Comparison of ENCODE assay signal across 23 mouse cellular contexts in genomic region chr4:140967386-140968159, GRCm38 (mm10). TPM values are rescaled to one million over a fixed set of nuclear protein-coding genes. Genes with fewer than 3 reads are reported as not detected.
A peak's percentile ranks its signal among the peaks of the same experiment; 100 is the strongest.
DNase-seq lines count a peak whose midpoint lies in the region; ATAC-seq and TF ChIP-seq lines count a peak whose summit lies in the region.
"Had no signal": no experiment of that assay in that cellular context is flagged by ENCODE, and none has a peak within 500 bp of the region (broad histone marks: within the 10 kb centered on the region; RNA-seq: fewer than 3 reads in every experiment).

No protein-coding gene starts in this region.

- WGBS in intestine, postnatal 0 days, result 65% methylated on average over 11 of the region's 11 CpGs
- WGBS in intestine, embryonic 16.5 days, result 78% methylated on average over 11 of the region's 11 CpGs

- H3K36me3 ChIP-seq in intestine, postnatal 0 days (ENCODE audit: control insufficient read depth, insufficient read depth), result peaks cover 55% of the 10 kb centered on the region
- H3K36me3 ChIP-seq in intestine, embryonic 16.5 days (ENCODE audit: control insufficient read depth, insufficient read depth, low read length), result peaks cover 20% of the 10 kb centered on the region

- no peaks in the 10 kb centered on the region for H3K9me3 ChIP-seq in intestine, postnatal 0 days (ENCODE audit: control insufficient read depth)
- no peaks in the 10 kb centered on the region for H3K9me3 ChIP-seq in intestine, embryonic 16.5 days (ENCODE audit: control insufficient read depth, low read length)
- H3K9me3 ChIP-seq: embryonic facial prominence, embryonic 15.5 days; forebrain, embryonic 10.5 days; forebrain, embryonic 15.5 days; heart, embryonic 13.5 days; hindbrain, embryonic 15.5 days had no signal

- no peak overlapping the region for H3K4me2 ChIP-seq in intestine, postnatal 0 days (replicated peaks; ENCODE audit: low read depth)
- no peak overlapping the region for H3K4me2 ChIP-seq in intestine, embryonic 16.5 days (ENCODE audit: low read depth, low read length)
- H3K4me2 ChIP-seq: embryonic facial prominence, embryonic 15.5 days; forebrain, embryonic 15.5 days; heart, embryonic 13.5 days; hindbrain, embryonic 15.5 days had no signal

- DNase-seq in adrenal gland, adult (ENCODE audit: inconsistent age in 2 of 2, low spot score in 1 of 2), result peak; percentile 74 to 75
- DNase-seq in adrenal gland, adult 18-20 months (ENCODE audit: low spot score in 2 of 2), result no peak
- peak; percentile 62 for DNase-seq in lung, postnatal 36 days
- DNase-seq in lung, postnatal 10 days, result no peak
- DNase-seq in cerebellum, postnatal 14 days, result no peak
- DNase-seq: B cell, adult 2 months; cerebellum, adult 11-12 months; cerebellum, adult 9-10 months; cerebellum, postnatal 36 days; gastrocnemius, postnatal 36 days; heart, adult 11 months; heart, postnatal 36 days had no signal

- H3K4me1 ChIP-seq in intestine, postnatal 0 days (replicated peaks; ENCODE audit: control insufficient read depth, insufficient read depth, low read length), result no peaks in the 10 kb centered on the region
- H3K4me1 ChIP-seq in intestine, embryonic 16.5 days (ENCODE audit: control insufficient read depth, insufficient read depth, low read length), result peaks cover 10% of the 10 kb centered on the region

- ATAC-seq in intestine, postnatal 0 days, result no peak
- no peak for ATAC-seq in intestine, embryonic 16.5 days
- ATAC-seq: CD4-positive, CD25-positive, alpha-beta regulatory T cell, adult 4 months; forebrain, embryonic 15.5 days; Patski had no signal

- H3K4me3 ChIP-seq in intestine, postnatal 0 days (ENCODE audit: low read depth, low read length), result no peak overlapping the region
- no peak overlapping the region for H3K4me3 ChIP-seq in intestine, embryonic 16.5 days (ENCODE audit: low read length)
- H3K4me3 ChIP-seq: embryonic facial prominence, embryonic 15.5 days; erythroblast, embryonic 14.5 days; forebrain, embryonic 10.5 days; forebrain, embryonic 15.5 days; heart, embryonic 13.5 days; hindbrain, embryonic 15.5 days had no signal

- no peak for TF ChIP-seq CTCF in intestine, postnatal 0 days (IDR thresholded peaks at IDR 0.05; ENCODE audit: low read depth)

- H3K27ac ChIP-seq in intestine, postnatal 0 days (ENCODE audit: low read depth, low read length), result peak overlapping the region; percentile 35
- H3K27ac ChIP-seq in intestine, embryonic 16.5 days (ENCODE audit: low read length), result no peak overlapping the region
- H3K27ac ChIP-seq: embryonic facial prominence, embryonic 15.5 days; forebrain, embryonic 10.5 days; forebrain, embryonic 15.5 days; heart, embryonic 13.5 days; hindbrain, embryonic 15.5 days had no signal

- H3K9ac ChIP-seq in intestine, postnatal 0 days (ENCODE audit: low read depth, low read length), result no peak overlapping the region
- no peak overlapping the region for H3K9ac ChIP-seq in intestine, embryonic 16.5 days (ENCODE audit: low read depth, low read length)
- H3K9ac ChIP-seq: embryonic facial prominence, embryonic 15.5 days; forebrain, embryonic 15.5 days; heart, embryonic 13.5 days; hindbrain, embryonic 15.5 days had no signal

- H3K27me3 ChIP-seq in intestine, postnatal 0 days (replicated peaks; ENCODE audit: control insufficient read depth, insufficient read depth, low read length), result no peaks in the 10 kb centered on the region
- H3K27me3 ChIP-seq in intestine, embryonic 16.5 days (replicated peaks; ENCODE audit: control insufficient read depth, insufficient read depth, low read length), result no peaks in the 10 kb centered on the region
- H3K27me3 ChIP-seq: embryonic facial prominence, embryonic 15.5 days; forebrain, embryonic 15.5 days; heart, embryonic 13.5 days; hindbrain, embryonic 15.5 days; Patski had no signal

RNA-seq across cellular contexts. Expression of gene Sdhb, which starts 6.6 kb away (rescaled TPM):
- 100 to 1,000 TPM; 457 to 601 TPM for total RNA-seq in adrenal gland, adult 18-20 months (2021)
- polyA plus RNA-seq in intestine, postnatal 0 days (2015; fragmentation: Nextera tagmentation; extraction: Ambion mirVana), result 588 and 627 TPM in 2 replicates
- polyA plus RNA-seq in intestine, embryonic 16.5 days (2015; fragmentation: Nextera tagmentation; extraction: Ambion mirVana), result 671 and 689 TPM in 2 replicates

RNA-seq across cellular contexts. Expression of gene Atp13a2, which starts 19.1 kb away (rescaled TPM):
- total RNA-seq in adrenal gland, adult 18-20 months (2021), result 10 to 100 TPM; 30.2 to 31.0 TPM
- 10.9 and 11.7 TPM in 2 replicates for polyA plus RNA-seq in intestine, postnatal 0 days (2015; fragmentation: Nextera tagmentation; extraction: Ambion mirVana)
- 29.3 and 31.5 TPM in 2 replicates for polyA plus RNA-seq in intestine, embryonic 16.5 days (2015; fragmentation: Nextera tagmentation; extraction: Ambion mirVana)

RNA-seq across cellular contexts. Expression of gene Mfap2, which starts 42.6 kb away (rescaled TPM):
- total RNA-seq in adrenal gland, adult 18-20 months (2021), result 1 to 10 TPM; 6.4 to 6.6 TPM
- polyA plus RNA-seq in intestine, postnatal 0 days (2015; fragmentation: Nextera tagmentation; extraction: Ambion mirVana), result 117 and 138 TPM in 2 replicates
- polyA plus RNA-seq in intestine, embryonic 16.5 days (2015; fragmentation: Nextera tagmentation; extraction: Ambion mirVana), result 312 and 334 TPM in 2 replicates
- total RNA-seq: MEL had no signal
- polyA plus RNA-seq: CD4-positive, CD25-positive, alpha-beta regulatory T cell, adult 4 months had no signal

Comparison
In these comparisons a context has a peak if more than half of its experiments do, and no peak if none do; other contexts are left out.
1. DNase-seq: peak in adrenal gland, adult (2 of 2) and lung, postnatal 36 days (single experiment); none in adrenal gland, adult 18-20 months (0 of 2), lung, postnatal 10 days (single experiment) and cerebellum, postnatal 14 days (0 of 2).